Mouse (Mus musculus) erythroblast, adult 5-6 weeks (primary cell): Measurements from ENCODE around the gene Ppp1r1a. TPM values are rescaled to one million over a fixed set of nuclear protein-coding genes. Genes with fewer than 3 reads are reported as not detected.

ENCODE experiments used
- total RNA-seq, 2 experiments: library from RNA; stranded (forward) in 1 of 2; stranded (reverse) in 1 of 2; fragments of 150-400 nt in 1 of 2; fragments of 200-764, 138-1000 nt in 1 of 2; gene quantifications; 2 replicates each; pipeline versions ENCODE4 v1.2.3 to v1.2.4; 2015 to 2017; ENCODE audit warnings: low replicate concordance in 2 of 2

The Ppp1r1a gene
- total RNA-seq, 2 experiments from 2014 or later, result not detected

Other genes with a start within 250 kb of the Ppp1r1a start
- 0.96 and 2.1 TPM in 2 replicates for gene Gpr84, start 227.4 kb downstream of the Ppp1r1a start, total RNA-seq (2015; ENCODE audit: low replicate concordance)
- gene Gpr84, start 227.4 kb downstream of the Ppp1r1a start, total RNA-seq (2017; ENCODE audit: low replicate concordance), result 0.70 and 1.3 TPM in 2 replicates
- gene Zfp385a, start 197.9 kb downstream of the Ppp1r1a start, total RNA-seq (2015; ENCODE audit: low replicate concordance), result 2.9 and 5.6 TPM in 2 replicates
- gene Zfp385a, start 197.9 kb downstream of the Ppp1r1a start, total RNA-seq (2017; ENCODE audit: low replicate concordance), result 0.68 and 0.84 TPM in 2 replicates
- 2.5 and 7.9 TPM in 2 replicates for gene Itga5, start 171.2 kb downstream of the Ppp1r1a start, total RNA-seq (2015; ENCODE audit: low replicate concordance)
- 2.4 TPM in 2 replicates for gene Itga5, start 171.2 kb downstream of the Ppp1r1a start, total RNA-seq (2017; ENCODE audit: low replicate concordance)
- gene Gtsf1, start 107.5 kb downstream of the Ppp1r1a start, total RNA-seq (2015; ENCODE audit: low replicate concordance), result 10.4 TPM in 1 of 2 replicates, not detected in the other
- gene Gtsf1, start 107.5 kb downstream of the Ppp1r1a start, total RNA-seq (2017; ENCODE audit: low replicate concordance), result not detected in 2 replicates
- not detected in 2 replicates for gene Gtsf2, start 89.5 kb downstream of the Ppp1r1a start, total RNA-seq (2015; ENCODE audit: low replicate concordance)
- gene Gtsf2, start 89.5 kb downstream of the Ppp1r1a start, total RNA-seq (2017; ENCODE audit: low replicate concordance), result not detected in 2 replicates
- 21.5 and 35.4 TPM in 2 replicates for gene Nckap1l, start 84.2 kb downstream of the Ppp1r1a start, total RNA-seq (2015; ENCODE audit: low replicate concordance)
- gene Nckap1l, start 84.2 kb downstream of the Ppp1r1a start, total RNA-seq (2017; ENCODE audit: low replicate concordance), result 27.9 and 28.0 TPM in 2 replicates
- gene Pde1b, start 35.0 kb downstream of the Ppp1r1a start, total RNA-seq (2015; ENCODE audit: low replicate concordance), result 1.9 and 4.6 TPM in 2 replicates
- 1.5 and 2.0 TPM in 2 replicates for gene Pde1b, start 35.0 kb downstream of the Ppp1r1a start, total RNA-seq (2017; ENCODE audit: low replicate concordance)
- not detected in 2 replicates for gene Glycam1, start 27.1 kb upstream of the Ppp1r1a start, total RNA-seq (2015; ENCODE audit: low replicate concordance)
- not detected in 2 replicates for gene Glycam1, start 27.1 kb upstream of the Ppp1r1a start, total RNA-seq (2017; ENCODE audit: low replicate concordance)
- not detected in 2 replicates for gene Mucl1, start 217.5 kb upstream of the Ppp1r1a start, total RNA-seq (2015; ENCODE audit: low replicate concordance)
- not detected in 2 replicates for gene Mucl1, start 217.5 kb upstream of the Ppp1r1a start, total RNA-seq (2017; ENCODE audit: low replicate concordance)